Mouse (Mus musculus): ENCODE results near the gene Bmper.

DNA sequence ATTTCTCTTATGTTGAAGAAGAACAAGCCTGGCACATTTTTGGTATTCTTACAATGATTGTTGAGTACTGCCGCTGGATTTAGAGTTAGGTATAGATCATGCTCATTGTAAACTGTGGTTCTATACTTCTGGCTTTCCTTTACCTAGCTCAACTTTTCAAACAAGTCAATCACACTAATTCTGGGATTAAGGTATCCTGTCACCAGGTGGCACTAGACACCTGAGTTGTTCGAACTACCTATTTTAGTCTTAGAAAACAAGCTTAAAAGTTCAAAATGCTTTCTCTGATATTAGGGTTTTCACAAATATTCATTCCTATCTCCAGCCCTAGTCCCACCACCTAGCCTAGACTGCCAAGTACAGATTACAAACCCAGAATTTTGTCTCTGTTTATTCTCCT is 196.2 kb downstream of the Bmper start:
- peak; percentile 29 for TF ChIP-seq CTCF (IDR thresholded peaks at IDR 0.05)
- no peak for TF ChIP-seq EP300 (IDR thresholded peaks at IDR 0.05)

All from lung, postnatal 0 days (tissue).